Mouse (Mus musculus) lung, adult 10 weeks (tissue): ENCODE data around the gene Ndufv2. TPM values are rescaled to one million over a fixed set of nuclear protein-coding genes. Genes with fewer than 3 reads are reported as not detected.

Experiments
- polyA plus RNA-seq: library from polyadenylated mRNA; stranded (reverse); fragments of 350-450 nt; fragmentation: Illumina TruSeq; extraction: RNeasy Lipid Tissue Mini Kit (QIAGEN cat#74804); gene quantifications from one replicate; pipeline ENCODE4 v1.2.3, GENCODE M21; 2014; ENCODE audit warnings: low read depth, low replicate concordance; ENCODE audit not compliant: insufficient read depth

Gene Ndufv2
- polyA plus RNA-seq: 174 TPM

DNA sequence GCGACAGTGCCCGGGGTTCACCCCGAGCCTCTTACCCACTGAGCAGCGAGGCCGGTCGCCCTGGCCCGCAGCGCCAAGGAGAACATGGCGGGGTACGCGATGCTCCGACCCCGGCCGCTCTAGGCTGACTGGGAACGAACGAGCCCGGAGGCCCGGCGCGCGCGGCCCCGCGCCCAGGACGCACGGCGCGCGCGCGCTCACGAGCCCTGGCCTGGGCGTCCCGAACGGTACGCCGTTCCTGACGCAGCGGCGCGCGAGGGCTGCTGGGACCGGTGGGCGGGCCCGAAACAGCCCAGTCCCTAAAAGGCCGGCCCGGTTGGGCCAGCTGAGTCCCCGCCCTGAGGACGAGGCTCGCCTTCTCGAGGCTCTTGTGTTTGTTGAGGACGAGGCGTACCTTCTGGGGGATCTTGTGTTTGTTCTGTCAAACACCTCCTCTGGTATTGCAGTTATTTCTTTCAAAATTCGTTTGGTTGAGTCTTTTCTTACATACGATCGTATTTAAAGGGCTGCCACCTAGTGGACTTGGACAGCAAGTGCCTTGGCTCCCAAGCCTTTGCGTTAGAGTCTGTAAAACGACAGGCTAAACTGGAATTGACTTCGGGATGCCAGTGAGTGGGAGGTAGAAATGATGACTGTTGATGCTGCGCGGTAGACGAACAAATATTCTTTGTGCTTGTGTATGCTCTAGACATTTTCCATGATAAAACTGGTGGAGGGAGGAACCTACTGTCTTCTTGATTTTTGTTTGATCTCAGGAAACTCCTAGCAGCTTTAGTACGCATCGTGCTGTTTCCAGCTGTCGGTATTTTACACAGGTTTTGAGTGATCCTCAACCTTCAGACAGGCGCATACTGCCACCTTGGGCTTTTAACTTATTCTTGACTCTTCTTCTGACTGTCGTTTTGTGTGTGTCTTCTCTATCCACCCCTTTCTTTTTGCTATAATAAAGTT lies at the start of gene Ndufv2:
TSS of gene Ndufv2 (minus strand) at position 180 of the 951 bp plus-strand sequence.

DNA sequence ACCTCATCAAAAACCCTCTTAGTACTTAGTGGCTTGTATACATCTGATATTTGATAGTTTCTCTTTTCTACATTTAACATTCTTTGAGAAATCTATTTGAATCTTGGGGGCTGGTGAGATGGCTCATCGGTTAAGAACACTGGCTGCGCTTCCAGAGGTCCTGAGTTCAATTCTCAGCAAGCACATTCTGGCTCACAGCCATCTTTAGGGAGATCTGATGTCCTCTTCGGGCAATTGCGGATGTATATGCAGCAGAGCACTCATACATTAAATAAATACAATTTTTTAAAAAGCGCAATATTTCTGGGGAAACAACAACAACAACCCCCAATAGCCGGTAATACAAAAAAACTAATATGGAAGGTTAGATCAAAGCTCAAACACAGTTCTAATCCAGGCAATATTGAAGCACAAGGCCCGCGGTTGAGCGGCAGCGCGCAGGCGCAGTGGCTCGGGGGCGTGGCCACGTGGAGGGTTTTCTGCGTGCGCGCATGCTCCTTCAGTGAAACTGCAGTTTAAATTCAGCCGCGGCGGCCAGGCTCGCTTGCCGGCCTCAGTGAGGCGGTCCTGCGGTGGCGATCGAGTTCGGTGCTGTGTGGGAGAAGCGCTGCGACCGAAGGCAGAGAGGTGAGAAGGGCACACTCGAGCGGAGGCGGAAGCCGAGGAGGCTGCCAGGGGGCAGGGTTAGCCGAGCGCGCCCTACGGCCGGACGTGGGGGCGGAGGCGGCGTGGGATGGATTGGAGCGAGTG lies 21.9 kb upstream of the Ndufv2 start, which contains the start of gene Ddx11:
TSS of gene Ddx11 (plus strand) at position 455 of the 750 bp plus-strand sequence.

DNA sequence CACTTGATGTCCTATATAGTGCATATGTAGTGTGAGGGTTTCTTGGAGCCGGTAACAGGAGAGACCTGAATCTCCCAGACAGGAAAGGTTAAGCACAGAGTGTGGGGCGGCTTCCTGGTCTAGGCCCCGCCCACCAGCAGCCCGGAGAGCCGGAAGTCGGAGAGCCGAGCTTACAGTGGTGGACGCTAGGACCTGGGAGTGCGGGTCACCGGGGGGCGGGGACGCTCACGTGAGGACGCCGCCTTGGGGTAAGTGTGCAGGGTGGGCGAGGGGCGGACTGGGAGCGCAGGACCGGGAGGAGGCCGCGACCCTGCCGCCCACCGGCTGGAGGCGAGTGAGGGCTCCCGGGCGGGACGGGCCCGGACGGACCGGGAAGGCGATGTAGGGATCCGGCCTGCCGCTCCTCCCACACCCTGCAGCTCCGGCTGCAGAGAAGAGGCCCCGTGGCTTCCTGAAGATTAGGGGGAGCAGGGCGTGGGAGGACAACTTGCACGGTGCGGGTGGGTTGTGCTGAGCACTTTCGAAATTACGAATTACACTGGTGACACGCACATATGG lies 10.1 kb upstream of the Ndufv2 start, which contains the start of gene Washc1:
TSS of gene Washc1 (plus strand) at position 144 of the 558 bp plus-strand sequence.

DNA sequence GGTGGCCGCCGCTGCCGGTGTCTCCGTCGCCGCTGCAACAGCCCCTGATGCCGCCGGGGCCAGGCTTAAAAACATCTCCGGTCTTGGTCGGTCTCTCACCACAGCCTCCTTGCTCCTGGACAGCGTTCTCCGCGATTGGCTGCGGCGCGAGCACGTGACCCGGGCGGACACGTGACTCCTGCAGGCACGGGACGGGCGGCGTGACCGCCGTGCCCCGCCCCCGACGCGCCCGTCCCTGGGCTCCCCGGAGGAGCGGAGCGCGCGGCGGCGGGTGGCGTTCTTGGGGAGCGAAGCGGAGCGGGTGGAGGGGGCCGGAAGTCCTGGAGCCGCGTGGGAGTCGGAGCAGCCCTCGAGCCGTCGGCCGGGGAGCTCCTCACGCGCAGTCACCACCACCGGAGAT lies 24.4 kb downstream of the Ndufv2 start, which contains the start of gene Ankrd12:
TSS of gene Ankrd12 (minus strand) at position 156 of the 400 bp plus-strand sequence.

Other genes starting within 250 kb of the Ndufv2 start
- 44.4 TPM for gene Ralbp1, start 215.8 kb downstream of the Ndufv2 start, polyA plus RNA-seq
- 64.7 TPM for gene Twsg1, start 150.3 kb downstream of the Ndufv2 start, polyA plus RNA-seq
- 4.8 TPM for gene Ankrd12, start 24.5 kb downstream of the Ndufv2 start, polyA plus RNA-seq
- gene Washc1, start 10.0 kb upstream of the Ndufv2 start, polyA plus RNA-seq: 23.8 TPM
- 1.5 TPM for gene Ddx11, start 22.0 kb upstream of the Ndufv2 start, polyA plus RNA-seq